Mouse (Mus musculus): ENCODE results near the gene Ptges. TPM values are rescaled to one million over a fixed set of nuclear protein-coding genes. Genes with fewer than 3 reads are reported as not detected.
"Not testable (repeated sequence)": the region's sequence is repeated elsewhere in the genome, so short reads cannot be mapped to it uniquely, and the experiment has no call there.

The Ptges gene
- polyA plus RNA-seq, 1 experiment from 2014 or later = 4.2 TPM

GRCm38 (mm10) chr2:30933917-30934450 lies 4.3 kb upstream of the Ptges start:
- peak; percentile 87 for DNase-seq
- Histone ChIP-seq H3K4me2 (ENCODE audit: low read length) (no peak overlapping the region), H3K9me3 (ENCODE audit: control insufficient read depth, low read length) (no peaks in the 10 kb centered on the region), H3K36me3 (ENCODE audit: control insufficient read depth, insufficient read depth, low read length) (no peaks in the 10 kb centered on the region), H3K27ac (replicated peaks; ENCODE audit: low read depth, low read length) (no peak overlapping the region), H3K9ac (replicated peaks; ENCODE audit: low read length) (no peak overlapping the region), H3K27me3 (ENCODE audit: control insufficient read depth, insufficient read depth, low read length) (no peaks in the 10 kb centered on the region), H3K4me1 (ENCODE audit: control insufficient read depth, insufficient read depth, low read length) (peaks cover 10% of the 10 kb centered on the region; the same call in 1 of the 2 replicates), H3K4me3 (replicated peaks; ENCODE audit: low read depth, low read length) (no peak overlapping the region)
- no peak for ATAC-seq (ENCODE audit: low FRiP score, low TSS enrichment)
- 16% methylated on average over 7 of the region's 7 CpGs for WGBS

- DNase-seq (no peak), ATAC-seq (ENCODE audit: low FRiP score, low TSS enrichment) (no peak)
- H3K4me1 ChIP-seq (ENCODE audit: control insufficient read depth, insufficient read depth, low read length) = peaks cover 10% of the 10 kb centered on the region; the same call in 1 of the 2 replicates
- H3K4me3 ChIP-seq (replicated peaks; ENCODE audit: low read depth, low read length) = no peak overlapping the region
- H3K4me2 ChIP-seq (ENCODE audit: low read length) = no peak overlapping the region
- no peaks in the 10 kb centered on the region for H3K27me3 ChIP-seq (ENCODE audit: control insufficient read depth, insufficient read depth, low read length)
- H3K9me3 ChIP-seq (ENCODE audit: control insufficient read depth, low read length) = no peaks in the 10 kb centered on the region
- H3K36me3 ChIP-seq (ENCODE audit: control insufficient read depth, insufficient read depth, low read length) = no peaks in the 10 kb centered on the region
- H3K9ac ChIP-seq (replicated peaks; ENCODE audit: low read length) = no peak overlapping the region
- H3K27ac ChIP-seq (replicated peaks; ENCODE audit: low read depth, low read length) = no peak overlapping the region
- 48% methylated on average over 6 of the region's 6 CpGs for WGBS
Measured at GRCm38 (mm10) chr2:30933032-30933431, 3.4 kb upstream of the Ptges start.

GRCm38 (mm10) chr2:30931922-30932321 lies 2.3 kb upstream of the Ptges start:
- H3K9ac ChIP-seq (replicated peaks; ENCODE audit: low read length) = no peak overlapping the region
- no peak overlapping the region for H3K4me2 ChIP-seq (ENCODE audit: low read length)
- 77% methylated on average over 3 of the region's 3 CpGs for WGBS
- H3K27me3 ChIP-seq (ENCODE audit: control insufficient read depth, insufficient read depth, low read length) = no peaks in the 10 kb centered on the region
- no peaks in the 10 kb centered on the region for H3K9me3 ChIP-seq (ENCODE audit: control insufficient read depth, low read length)
- ATAC-seq (ENCODE audit: low FRiP score, low TSS enrichment) (no peak), DNase-seq (no peak)
- no peaks in the 10 kb centered on the region for H3K36me3 ChIP-seq (ENCODE audit: control insufficient read depth, insufficient read depth, low read length)
- H3K27ac ChIP-seq (replicated peaks; ENCODE audit: low read depth, low read length) = no peak overlapping the region
- no peak overlapping the region for H3K4me3 ChIP-seq (replicated peaks; ENCODE audit: low read depth, low read length)
- peaks cover 10% of the 10 kb centered on the region; the same call in 1 of the 2 replicates for H3K4me1 ChIP-seq (ENCODE audit: control insufficient read depth, insufficient read depth, low read length)

- H3K27me3 ChIP-seq (ENCODE audit: control insufficient read depth, insufficient read depth, low read length); H3K36me3 ChIP-seq (ENCODE audit: control insufficient read depth, insufficient read depth, low read length); H3K4me3 ChIP-seq (replicated peaks; ENCODE audit: low read depth, low read length); H3K4me2 ChIP-seq (ENCODE audit: low read length); ATAC-seq (ENCODE audit: low FRiP score, low TSS enrichment); H3K9me3 ChIP-seq (ENCODE audit: control insufficient read depth, low read length); H3K4me1 ChIP-seq (ENCODE audit: control insufficient read depth, insufficient read depth, low read length); H3K9ac ChIP-seq (replicated peaks; ENCODE audit: low read length); H3K27ac ChIP-seq (replicated peaks; ENCODE audit: low read depth, low read length); DNase-seq: not testable (repeated sequence)
- 84% methylated on average over 2 of the region's 2 CpGs for WGBS
Measured at GRCm38 (mm10) chr2:30930846-30931245, 1.2 kb upstream of the Ptges start.

GRCm38 (mm10) chr2:30928893-30929482 lies 675 bp downstream of the Ptges start:
- Histone ChIP-seq H3K27ac (replicated peaks; ENCODE audit: low read depth, low read length) (no peak overlapping the region), H3K4me3 (replicated peaks; ENCODE audit: low read depth, low read length) (peak overlapping the region; percentile 32; the same call in 1 of the 2 replicates), H3K36me3 (ENCODE audit: control insufficient read depth, insufficient read depth, low read length) (no peaks in the 10 kb centered on the region), H3K4me1 (ENCODE audit: control insufficient read depth, insufficient read depth, low read length) (peaks cover 10% of the 10 kb centered on the region; the same call in 1 of the 2 replicates), H3K9me3 (ENCODE audit: control insufficient read depth, low read length) (no peaks in the 10 kb centered on the region), H3K27me3 (ENCODE audit: control insufficient read depth, insufficient read depth, low read length) (no peaks in the 10 kb centered on the region), H3K4me2 (ENCODE audit: low read length) (peak overlapping the region; percentile 65), H3K9ac (replicated peaks; ENCODE audit: low read length) (no peak overlapping the region)
- DNase-seq (no peak), ATAC-seq (ENCODE audit: low FRiP score, low TSS enrichment) (no peak)
- 28% methylated on average over 12 of the region's 12 CpGs for WGBS

- H3K27ac ChIP-seq (replicated peaks; ENCODE audit: low read depth, low read length) = no peak overlapping the region
- no peak overlapping the region for H3K4me3 ChIP-seq (replicated peaks; ENCODE audit: low read depth, low read length)
- ATAC-seq (ENCODE audit: low FRiP score, low TSS enrichment) (no peak; the same call in 1 of the 2 replicates), DNase-seq (peak; percentile 93)
- WGBS = 22% methylated on average over 14 of the region's 14 CpGs
- H3K27me3 ChIP-seq (ENCODE audit: control insufficient read depth, insufficient read depth, low read length) = no peaks in the 10 kb centered on the region
- H3K36me3 ChIP-seq (ENCODE audit: control insufficient read depth, insufficient read depth, low read length) = no peaks in the 10 kb centered on the region
- peaks cover 10% of the 10 kb centered on the region; the same call in 1 of the 2 replicates for H3K4me1 ChIP-seq (ENCODE audit: control insufficient read depth, insufficient read depth, low read length)
- H3K4me2 ChIP-seq (ENCODE audit: low read length) = no peak overlapping the region
- H3K9ac ChIP-seq (replicated peaks; ENCODE audit: low read length) = no peak overlapping the region
- H3K9me3 ChIP-seq (ENCODE audit: control insufficient read depth, low read length) = no peaks in the 10 kb centered on the region
Measured at GRCm38 (mm10) chr2:30927844-30928628, 1.6 kb downstream of the Ptges start.

- WGBS = 67% methylated on average over 9 of the region's 9 CpGs
- Histone ChIP-seq H3K9ac (replicated peaks; ENCODE audit: low read length) (no peak overlapping the region), H3K4me3 (replicated peaks; ENCODE audit: low read depth, low read length) (no peak overlapping the region), H3K36me3 (ENCODE audit: control insufficient read depth, insufficient read depth, low read length) (no peaks in the 10 kb centered on the region), H3K4me2 (ENCODE audit: low read length) (no peak overlapping the region), H3K9me3 (ENCODE audit: control insufficient read depth, low read length) (no peaks in the 10 kb centered on the region), H3K27ac (replicated peaks; ENCODE audit: low read depth, low read length) (no peak overlapping the region), H3K27me3 (ENCODE audit: control insufficient read depth, insufficient read depth, low read length) (no peaks in the 10 kb centered on the region), H3K4me1 (ENCODE audit: control insufficient read depth, insufficient read depth, low read length) (peaks cover 10% of the 10 kb centered on the region; the same call in 1 of the 2 replicates)
- no peak for DNase-seq
- ATAC-seq (ENCODE audit: low FRiP score, low TSS enrichment) = no peak
Measured at GRCm38 (mm10) chr2:30927151-30927781, 2.4 kb downstream of the Ptges start.

- 83% methylated on average over 4 of the region's 4 CpGs for WGBS
- DNase-seq = no peak
- peaks cover 10% of the 10 kb centered on the region; the same call in 1 of the 2 replicates for H3K4me1 ChIP-seq (ENCODE audit: control insufficient read depth, insufficient read depth, low read length)
- no peak for ATAC-seq (ENCODE audit: low FRiP score, low TSS enrichment)
- no peak overlapping the region for H3K27ac ChIP-seq (replicated peaks; ENCODE audit: low read depth, low read length)
- H3K9ac ChIP-seq (replicated peaks; ENCODE audit: low read length) = no peak overlapping the region
- H3K4me2 ChIP-seq (ENCODE audit: low read length) = no peak overlapping the region
- H3K36me3 ChIP-seq (ENCODE audit: control insufficient read depth, insufficient read depth, low read length) = no peaks in the 10 kb centered on the region
- no peak overlapping the region for H3K4me3 ChIP-seq (replicated peaks; ENCODE audit: low read depth, low read length)
- H3K27me3 ChIP-seq (ENCODE audit: control insufficient read depth, insufficient read depth, low read length) = no peaks in the 10 kb centered on the region
- no peaks in the 10 kb centered on the region for H3K9me3 ChIP-seq (ENCODE audit: control insufficient read depth, low read length)
Measured at GRCm38 (mm10) chr2:30926381-30926780, 3.3 kb downstream of the Ptges start.

Data from midbrain, embryonic 14.5 days (tissue).